Mouse (Mus musculus) intestine, postnatal 0 days (tissue): ENCODE data around the gene Irgq. TPM values are rescaled to one million over a fixed set of nuclear protein-coding genes. Genes with fewer than 3 reads are reported as not detected.

Experiments used
- ATAC-seq: fragments of 200-750 bp; cut with Nextera tagmentation; 2 replicates; pipeline ENCODE4 v1.8.0; 2017; ENCODE audit warnings: mild to moderate bottlenecking, moderate TSS enrichment, moderate library complexity
- H3K27ac ChIP-seq: fragments of 300-500 bp; sonication (generic); 2 replicates; pipeline ENCODE4 v1.5.1; 2014; ENCODE audit warnings: mild to moderate bottlenecking, low read depth, low read length, moderate library complexity
- H3K27me3 ChIP-seq: fragments of 300-500 bp; sonication (generic); replicated peaks from 2 replicates; pipeline ENCODE4 v1.6.1; 2014; ENCODE audit warnings: low read length, mixed read lengths; ENCODE audit not compliant: control insufficient read depth, insufficient read depth
- H3K36me3 ChIP-seq: fragments of 300-500 bp; sonication (generic); 2 replicates; pipeline ENCODE4 v1.6.1; 2014; ENCODE audit warnings: mild to moderate bottlenecking, moderate library complexity; ENCODE audit not compliant: control insufficient read depth, insufficient read depth
- H3K4me1 ChIP-seq: fragments of 300-500 bp; sonication (generic); replicated peaks from 2 replicates; pipeline ENCODE4 v1.6.1; 2014; ENCODE audit warnings: antibody characterized with exemption, low read length, mixed read lengths; ENCODE audit not compliant: control insufficient read depth, insufficient read depth
- H3K4me2 ChIP-seq: fragments of 300-500 bp; sonication (generic); replicated peaks from 2 replicates; pipeline ENCODE4 v1.6.1; 2014; ENCODE audit warnings: low read depth, mild to moderate bottlenecking, moderate library complexity
- H3K4me3 ChIP-seq: fragments of 300-500 bp; sonication (generic); 2 replicates; pipeline ENCODE4 v1.5.1; 2014; ENCODE audit warnings: low read depth, low read length
- H3K9ac ChIP-seq: fragments of 300-500 bp; sonication (generic); 2 replicates; pipeline ENCODE4 v1.6.1; 2014; ENCODE audit warnings: mild to moderate bottlenecking, low read depth, low read length
- H3K9me3 ChIP-seq: fragments of 300-500 bp; sonication (generic); 2 replicates; pipeline ENCODE4 v1.6.1; 2016; ENCODE audit warnings: mixed run types; ENCODE audit not compliant: control insufficient read depth
- CTCF ChIP-seq: sonication (generic); IDR thresholded peaks from 2 replicates; pipeline ENCODE4 v1.5.1; 2016; ENCODE audit warnings: low read depth, mild to moderate bottlenecking, control low read depth, antibody characterized with exemption, moderate library complexity
- WGBS: fragments of 180-500 bp; shearing (Covaris S2); extraction: QIAGEN DNeasy Blood & Tissue Kit; methylation state at CpG from one replicate; pipeline ENCODE4 v1.1.7; 2014; 5-methylcytosine and 5-hydroxymethylcytosine counted together
- polyA plus RNA-seq: library from polyadenylated mRNA; unstranded; fragments of >200 nt; fragmentation: Nextera tagmentation; extraction: Ambion mirVana; gene quantifications from 2 replicates; pipeline ENCODE4 v1.2.1, GENCODE M21; 2015

Gene Irgq
- polyA plus RNA-seq, 1 experiment from 2014 or later: 3.4 TPM

DNA sequence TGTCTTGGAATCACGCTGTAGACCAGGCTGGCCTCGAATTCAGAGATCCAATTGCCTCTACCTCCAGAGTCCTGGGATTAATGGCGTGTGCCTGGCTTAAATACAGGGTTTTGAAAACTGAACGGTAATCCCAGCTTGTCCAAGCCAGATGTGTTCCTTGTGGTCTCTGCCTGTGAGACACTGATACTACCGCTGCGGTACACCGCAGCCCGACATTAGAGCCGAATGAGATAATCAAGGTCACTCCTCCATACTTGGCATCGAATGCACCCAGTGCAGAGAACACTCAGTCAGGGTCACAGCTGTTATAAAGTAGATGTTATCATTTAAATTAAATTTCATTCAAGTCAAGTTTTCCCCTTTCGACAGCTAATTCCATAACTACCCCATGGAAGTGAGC, 1.6 kb upstream of the Irgq start:
- Histone ChIP-seq H3K36me3 (peaks cover 11% of the 10 kb centered on the region), H3K27me3 (no peaks in the 10 kb centered on the region), H3K4me2 (no peak overlapping the region), H3K4me1 (peaks cover 5% of the 10 kb centered on the region; the same call in 1 of the 2 replicates), H3K9me3 (no peaks in the 10 kb centered on the region), H3K9ac (no peak overlapping the region), H3K4me3 (no peak overlapping the region), H3K27ac (no peak overlapping the region)
- WGBS: 93% methylated on average over 11 of the region's 11 CpGs
- no peak for ATAC-seq
- TF ChIP-seq CTCF: no peak

DNA sequence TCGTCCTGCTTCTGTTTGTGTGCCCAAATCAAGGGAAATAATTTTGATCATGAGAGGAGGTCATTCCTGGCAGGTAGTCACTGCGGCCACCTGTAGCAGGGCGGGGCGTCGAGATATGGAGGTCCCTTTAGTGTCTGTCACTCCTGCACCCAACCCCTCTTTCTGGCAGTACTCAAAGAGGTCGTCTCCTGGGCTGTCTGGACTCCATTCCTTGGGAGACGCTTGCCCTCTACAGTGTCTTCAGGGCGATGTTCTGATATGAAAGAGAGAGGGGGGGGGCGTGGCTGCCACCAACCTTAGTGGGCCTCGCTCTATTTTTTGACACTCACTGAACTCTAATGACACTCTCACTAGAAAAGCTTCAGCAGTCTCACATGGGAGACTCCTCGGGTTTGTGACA, 909 bp upstream of the Irgq start:
- peak overlapping the region; percentile 94 for H3K4me2 ChIP-seq
- WGBS: 40% methylated on average over 11 of the region's 11 CpGs
- H3K9ac ChIP-seq: peak overlapping the region; percentile 80
- H3K27me3 ChIP-seq: no peaks in the 10 kb centered on the region
- H3K36me3 ChIP-seq: peaks cover 17% of the 10 kb centered on the region
- peaks cover 5% of the 10 kb centered on the region; the same call in 1 of the 2 replicates for H3K4me1 ChIP-seq
- no peak for ATAC-seq
- TF ChIP-seq CTCF: no peak
- H3K9me3 ChIP-seq: no peaks in the 10 kb centered on the region
- peak overlapping the region; percentile 67 for H3K4me3 ChIP-seq
- peak overlapping the region; percentile 86; the same call in 1 of the 2 replicates for H3K27ac ChIP-seq

DNA sequence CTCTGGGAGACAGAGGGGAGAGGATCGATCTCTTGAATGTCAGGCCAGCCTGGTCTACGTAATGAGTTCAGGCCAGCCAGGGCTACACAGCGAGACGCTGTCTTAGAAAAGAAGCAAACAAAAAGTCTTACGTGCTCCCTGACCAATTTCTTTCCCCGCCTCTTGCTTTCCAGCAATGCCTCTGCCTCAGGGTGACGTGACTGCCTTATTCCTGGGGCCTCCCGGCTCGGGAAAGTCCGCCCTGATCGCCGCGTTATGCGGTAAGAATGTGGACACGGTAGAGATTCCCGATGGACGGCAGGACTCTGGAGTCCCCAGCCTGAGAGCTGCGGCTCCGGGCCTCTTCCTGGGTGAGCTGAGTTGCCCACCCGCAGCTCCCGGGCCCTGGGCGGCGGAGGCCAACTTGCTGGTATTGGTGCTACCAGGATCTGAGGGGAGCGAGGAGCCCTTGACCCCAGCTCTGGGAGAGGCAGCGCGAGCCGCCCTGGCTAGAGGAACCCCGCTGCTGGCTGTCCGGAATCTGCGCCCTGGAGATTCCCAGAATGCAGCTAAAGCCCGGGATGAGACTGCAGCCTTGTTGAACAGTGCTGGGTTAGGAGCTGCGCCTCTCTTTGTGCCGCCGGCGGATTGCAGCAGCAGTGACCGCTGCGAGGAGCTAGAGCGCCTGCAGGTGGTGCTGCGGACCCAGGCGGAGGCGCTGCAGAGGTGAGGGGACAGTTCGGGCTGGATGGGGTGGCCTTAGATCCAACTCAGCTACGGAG, 902 bp downstream of the Irgq start:
- Histone ChIP-seq H3K27me3 (no peaks in the 10 kb centered on the region), H3K27ac (peak overlapping the region; percentile 78), H3K36me3 (peaks cover 29% of the 10 kb centered on the region), H3K4me3 (peak overlapping the region; percentile 67), H3K9me3 (no peaks in the 10 kb centered on the region), H3K9ac (peak overlapping the region; percentile 80), H3K4me2 (peak overlapping the region; percentile 94), H3K4me1 (peaks cover 5% of the 10 kb centered on the region; the same call in 1 of the 2 replicates)
- peak; percentile 94 for TF ChIP-seq CTCF
- ATAC-seq: peak; percentile 54
- WGBS: under 1% methylated on average over 43 of the region's 43 CpGs

DNA sequence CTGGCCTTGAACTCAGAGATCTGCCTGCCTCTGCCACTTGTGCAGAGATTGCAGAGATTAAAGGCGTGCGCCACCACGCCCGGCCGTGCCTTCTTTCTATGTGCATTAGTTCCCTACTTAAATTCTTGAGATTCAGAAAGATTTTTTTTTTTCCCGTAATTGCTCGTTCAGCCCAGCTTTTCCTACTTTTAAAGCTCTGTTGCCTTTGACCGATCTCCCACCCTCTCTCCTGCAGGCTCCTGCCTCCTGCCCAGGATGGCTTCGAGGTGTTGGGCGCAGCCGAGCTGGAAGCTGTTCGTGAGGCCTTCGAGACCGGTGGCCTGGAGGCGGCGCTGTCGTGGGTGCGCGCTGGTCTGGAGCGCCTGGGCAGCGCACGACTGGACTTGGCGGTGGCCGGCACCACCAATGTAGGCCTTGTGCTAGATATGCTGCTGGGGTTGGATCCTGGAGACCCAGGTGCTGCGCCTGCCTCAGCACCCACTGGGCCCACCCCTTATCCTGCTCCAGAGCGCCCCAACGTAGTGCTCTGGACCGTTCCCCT, 2.6 kb downstream of the Irgq start:
- Histone ChIP-seq H3K27me3 (no peaks in the 10 kb centered on the region), H3K9ac (no peak overlapping the region), H3K9me3 (no peaks in the 10 kb centered on the region), H3K4me2 (no peak overlapping the region), H3K27ac (no peak overlapping the region), H3K36me3 (peaks cover 29% of the 10 kb centered on the region), H3K4me1 (peaks cover 5% of the 10 kb centered on the region; the same call in 1 of the 2 replicates), H3K4me3 (no peak overlapping the region)
- TF ChIP-seq CTCF: no peak
- 89% methylated on average over 28 of the region's 28 CpGs for WGBS
- no peak for ATAC-seq

DNA sequence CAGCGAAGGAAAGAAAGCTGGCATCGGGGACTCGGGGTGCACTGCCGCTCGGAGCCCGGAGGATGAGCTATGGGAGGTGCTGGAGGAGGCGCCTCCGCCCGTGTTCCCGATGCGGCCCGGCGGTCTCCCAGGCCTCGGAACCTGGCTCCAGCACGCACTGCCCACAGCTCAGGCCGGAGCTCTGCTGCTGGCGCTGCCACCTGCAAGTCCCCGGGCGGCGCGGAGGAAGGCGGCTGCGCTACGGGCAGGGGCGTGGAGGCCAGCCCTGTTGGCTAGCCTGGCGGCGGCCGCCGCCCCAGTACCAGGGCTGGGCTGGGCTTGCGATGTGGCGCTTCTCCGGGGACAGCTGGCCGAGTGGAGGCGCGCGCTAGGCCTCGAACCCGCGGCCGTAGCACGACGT, 3.3 kb downstream of the Irgq start:
- TF ChIP-seq CTCF: no peak
- no peak overlapping the region for H3K4me2 ChIP-seq
- H3K27ac ChIP-seq: no peak overlapping the region
- no peaks in the 10 kb centered on the region for H3K9me3 ChIP-seq
- 69% methylated on average over 42 of the region's 42 CpGs for WGBS
- H3K9ac ChIP-seq: no peak overlapping the region
- peaks cover 29% of the 10 kb centered on the region for H3K36me3 ChIP-seq
- no peak overlapping the region for H3K4me3 ChIP-seq
- peaks cover 5% of the 10 kb centered on the region; the same call in 1 of the 2 replicates for H3K4me1 ChIP-seq
- ATAC-seq: no peak
- no peaks in the 10 kb centered on the region for H3K27me3 ChIP-seq

DNA sequence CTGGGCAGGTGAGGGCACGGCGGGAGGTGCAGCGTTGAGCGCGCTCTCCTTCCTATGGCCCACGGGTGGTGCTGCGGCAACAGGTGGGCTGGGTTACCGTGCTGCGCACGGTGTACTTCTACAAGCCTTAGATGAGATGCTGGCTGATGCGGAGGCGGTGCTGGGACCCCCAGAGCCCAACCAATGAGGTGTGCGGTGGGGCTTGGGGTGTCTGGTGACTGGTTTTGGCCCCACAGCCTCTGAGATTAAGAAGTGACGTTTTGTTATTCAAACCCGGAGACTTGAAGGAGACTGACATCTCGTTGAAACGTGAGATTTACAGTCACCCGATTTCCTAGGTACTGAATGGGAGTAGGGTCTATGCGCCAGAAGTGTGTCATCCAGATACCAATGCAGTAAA, 3.8 kb downstream of the Irgq start:
- ATAC-seq: no peak
- Histone ChIP-seq H3K4me1 (peaks cover 5% of the 10 kb centered on the region; the same call in 1 of the 2 replicates), H3K9me3 (no peaks in the 10 kb centered on the region), H3K27ac (no peak overlapping the region), H3K4me3 (no peak overlapping the region), H3K36me3 (peaks cover 29% of the 10 kb centered on the region), H3K4me2 (no peak overlapping the region), H3K27me3 (no peaks in the 10 kb centered on the region), H3K9ac (no peak overlapping the region)
- TF ChIP-seq CTCF: no peak
- 64% methylated on average over 19 of the region's 19 CpGs for WGBS
